Mouse (Mus musculus): ENCODE data around the gene Comp.

The Comp gene

GRCm38 (mm10) chr8:70397611-70398563 lies 24.5 kb downstream of the Comp start:
- DNase-seq (ENCODE audit: low spot score): no peak

DNA sequence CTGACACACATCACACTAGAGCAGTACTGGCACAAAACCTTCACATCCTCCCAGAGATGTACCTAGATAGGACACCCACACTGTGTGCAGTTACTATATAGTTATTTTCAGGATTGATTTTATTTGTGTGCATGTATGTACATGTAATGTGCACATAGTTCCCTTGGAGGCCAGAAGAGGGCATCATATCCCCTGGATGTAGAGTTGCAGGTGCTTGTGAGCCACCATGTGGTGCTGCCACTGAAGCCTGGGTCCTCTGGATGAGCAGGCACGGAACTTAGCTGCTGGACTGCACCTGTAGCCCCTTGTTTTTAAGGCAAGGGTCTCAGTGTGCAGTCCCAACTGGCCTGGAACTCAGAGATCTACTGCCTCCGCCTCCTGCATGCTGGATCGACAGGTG lies 30.9 kb downstream of the Comp start:
- no peak for DNase-seq (ENCODE audit: low spot score)

GRCm38 (mm10) chr8:70405189-70405588 lies 31.8 kb downstream of the Comp start:
- no peak for DNase-seq (ENCODE audit: low spot score)

DNA sequence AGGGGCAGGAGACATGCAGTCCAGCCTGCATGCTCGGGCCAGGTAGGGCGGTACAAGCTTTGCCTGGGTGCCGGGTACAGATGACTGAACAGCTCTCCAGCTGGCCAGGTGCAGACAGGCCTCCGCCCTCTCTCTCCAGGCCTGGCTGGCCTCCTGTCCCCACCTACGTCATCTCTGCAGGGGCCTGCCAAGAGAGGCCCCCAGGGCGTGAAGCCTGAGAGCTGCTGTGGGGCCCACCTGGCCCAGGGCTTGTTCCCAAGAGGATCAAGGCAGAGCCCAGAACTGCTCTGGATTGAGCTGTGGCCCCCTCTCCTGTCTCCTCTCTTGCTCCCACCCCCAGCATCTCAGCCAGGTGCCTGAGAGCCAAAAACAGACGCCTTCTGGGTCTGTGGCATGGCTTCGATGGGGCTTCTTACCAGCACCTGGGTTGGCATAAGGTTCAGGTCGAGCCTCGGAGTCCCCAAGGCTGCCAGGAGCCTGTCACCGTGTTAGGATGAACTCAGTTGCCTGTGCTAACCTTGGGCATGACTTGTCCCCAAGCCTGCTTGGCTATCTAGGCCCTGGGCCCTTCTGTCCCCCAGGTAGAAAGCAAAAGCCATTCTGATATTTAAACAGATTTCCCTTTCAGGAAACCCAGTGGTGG lies 33.2 kb downstream of the Comp start:
- DNase-seq (ENCODE audit: low spot score): no peak

- no peak for DNase-seq (ENCODE audit: low spot score)
Observed at GRCm38 (mm10) chr8:70408301-70408700, 34.9 kb downstream of the Comp start.

- DNase-seq (ENCODE audit: low spot score): no peak
Observed at GRCm38 (mm10) chr8:70409019-70409418, 35.7 kb downstream of the Comp start.

- peak; percentile 35 for DNase-seq (ENCODE audit: low spot score)
Observed at GRCm38 (mm10) chr8:70409455-70409871, 36.1 kb downstream of the Comp start.

DNA sequence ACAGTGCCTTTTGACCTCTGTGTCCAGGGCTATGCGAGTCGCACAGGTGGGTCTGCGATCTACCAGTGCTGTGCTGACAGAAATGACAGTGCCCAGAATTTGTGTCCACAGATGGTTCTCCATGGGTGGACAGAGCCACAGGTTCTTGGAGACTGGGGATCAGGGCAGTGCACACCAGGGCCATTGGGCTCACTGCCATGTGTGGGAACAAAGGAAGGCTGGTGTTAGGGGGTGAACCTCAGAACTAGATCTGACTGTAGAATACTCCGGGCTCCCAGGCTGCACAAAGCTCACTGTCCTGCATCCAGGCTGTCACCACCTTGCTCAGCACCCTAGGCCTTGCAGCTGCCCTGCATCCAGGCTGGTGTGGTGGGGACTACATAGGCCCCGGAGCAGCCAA lies 36.9 kb downstream of the Comp start:
- no peak for DNase-seq (ENCODE audit: low spot score)

DNA sequence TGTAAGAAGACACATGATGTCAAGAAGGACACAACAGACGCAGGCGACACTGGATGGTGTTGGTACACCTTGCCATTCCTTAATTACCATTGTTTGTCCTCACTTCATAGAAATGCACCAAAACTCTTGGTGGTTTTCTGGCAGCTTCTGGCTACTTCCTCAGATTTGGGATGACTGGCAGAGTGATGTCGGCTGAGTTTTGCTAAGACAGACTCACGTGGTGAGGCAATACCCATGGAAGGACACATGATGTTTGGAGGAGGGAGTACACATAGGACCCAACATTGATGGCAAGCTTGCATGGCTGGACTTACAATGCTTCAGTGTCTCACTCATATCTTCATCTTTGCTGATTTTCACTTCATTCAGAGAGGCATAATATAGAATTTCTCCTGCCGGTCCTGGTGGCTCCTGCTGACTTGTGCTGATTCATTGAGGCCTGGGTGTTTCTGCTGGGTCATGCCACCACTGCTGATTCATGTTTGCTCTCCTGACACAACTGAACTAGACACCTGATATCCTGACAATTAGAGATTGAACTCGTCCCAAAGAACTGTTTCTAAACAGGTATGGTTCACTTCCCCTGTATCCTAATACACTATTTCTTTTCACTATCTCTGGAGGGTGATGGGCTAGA lies 41.1 kb downstream of the Comp start:
- DNase-seq (ENCODE audit: low spot score): no peak

DNA sequence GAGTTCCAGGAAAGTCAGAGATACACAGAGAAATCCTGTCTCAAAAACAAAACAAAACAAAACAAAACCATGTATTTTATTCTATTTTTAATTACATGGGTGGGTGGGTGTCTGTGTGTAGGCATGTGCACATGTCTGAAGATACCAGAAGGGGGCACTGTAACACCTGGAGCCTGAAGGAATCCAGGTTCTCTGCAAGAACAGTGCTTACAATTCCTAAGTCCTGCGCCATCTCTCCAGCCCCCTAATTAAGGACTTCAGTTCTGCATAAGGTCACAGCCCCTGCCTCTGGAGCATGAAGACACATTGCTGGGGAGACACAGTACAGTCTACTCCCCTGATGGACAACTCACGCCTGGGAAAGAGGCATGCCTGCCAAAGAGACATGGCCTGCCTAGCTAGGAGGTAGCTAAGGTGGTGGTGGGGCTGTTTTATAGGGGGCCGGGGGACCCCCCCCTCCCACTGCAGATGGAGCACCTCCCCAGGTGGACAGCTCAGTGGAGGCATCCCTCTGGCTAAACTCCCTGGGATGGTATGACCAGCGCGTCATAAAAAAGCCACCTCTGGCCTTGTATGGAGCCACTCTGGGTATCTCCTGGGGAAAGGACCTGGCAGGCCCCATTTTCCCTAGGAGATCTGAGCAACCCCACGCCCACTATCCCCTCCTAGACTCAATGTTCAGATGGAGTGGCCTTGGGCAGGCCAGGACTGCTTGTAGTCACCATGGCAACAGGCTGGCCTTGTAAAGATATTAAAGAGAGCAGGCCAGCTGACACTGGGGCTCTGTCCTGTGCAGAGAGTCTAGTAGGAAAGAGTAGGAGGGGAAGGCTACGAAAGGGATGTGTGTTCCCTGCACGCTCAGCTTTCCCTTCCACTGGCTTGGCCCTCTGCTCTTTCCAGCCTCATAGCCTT lies 42.4 kb downstream of the Comp start:
- peak; percentile 89 for DNase-seq (ENCODE audit: low spot score)

DNA sequence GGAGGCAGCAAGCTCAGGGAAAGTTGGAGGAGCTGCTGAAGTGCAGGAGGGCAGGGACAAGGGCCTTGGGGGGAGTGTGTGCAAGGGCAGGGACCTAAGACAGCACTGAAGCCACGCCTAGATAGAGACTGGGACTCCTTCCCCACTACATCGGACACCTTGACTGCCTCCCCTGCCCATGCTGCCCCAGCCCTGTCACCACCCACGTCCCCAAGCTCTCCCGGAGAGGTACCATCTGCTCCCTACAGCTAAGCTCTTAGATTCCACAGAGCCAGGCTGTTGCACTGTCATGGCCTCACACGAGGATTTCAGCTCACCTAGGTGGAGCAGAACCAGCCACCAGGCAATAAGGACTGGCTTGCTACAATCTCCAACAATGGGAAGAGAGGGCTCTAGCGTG lies 43.6 kb downstream of the Comp start:
- no peak for DNase-seq (ENCODE audit: low spot score)

GRCm38 (mm10) chr8:70417914-70418313 lies 44.6 kb downstream of the Comp start:
- no peak for DNase-seq (ENCODE audit: low spot score)

DNA sequence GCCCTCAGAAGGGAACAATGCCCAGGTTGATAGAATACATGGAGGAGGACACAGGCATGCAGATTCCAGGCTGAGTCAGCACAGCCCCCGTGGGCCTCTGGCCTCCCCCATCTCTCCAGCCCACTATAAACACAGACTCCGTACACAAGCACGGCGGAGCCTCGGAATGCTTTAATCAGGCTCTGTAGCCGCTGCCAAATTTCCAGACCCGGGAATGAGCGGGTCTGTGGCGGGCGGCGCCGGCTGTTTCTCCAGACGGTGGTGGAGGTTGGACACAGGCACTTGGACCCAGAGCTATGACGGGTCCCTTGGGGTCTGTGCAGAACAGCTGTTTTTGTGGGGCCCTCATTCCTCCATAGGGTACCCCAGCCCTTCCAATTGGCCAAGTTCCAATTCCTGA lies 45.6 kb downstream of the Comp start:
- DNase-seq (ENCODE audit: low spot score): peak; percentile 75

GRCm38 (mm10) chr8:70419879-70420643 lies 46.7 kb downstream of the Comp start:
- DNase-seq (ENCODE audit: low spot score): no peak

DNA sequence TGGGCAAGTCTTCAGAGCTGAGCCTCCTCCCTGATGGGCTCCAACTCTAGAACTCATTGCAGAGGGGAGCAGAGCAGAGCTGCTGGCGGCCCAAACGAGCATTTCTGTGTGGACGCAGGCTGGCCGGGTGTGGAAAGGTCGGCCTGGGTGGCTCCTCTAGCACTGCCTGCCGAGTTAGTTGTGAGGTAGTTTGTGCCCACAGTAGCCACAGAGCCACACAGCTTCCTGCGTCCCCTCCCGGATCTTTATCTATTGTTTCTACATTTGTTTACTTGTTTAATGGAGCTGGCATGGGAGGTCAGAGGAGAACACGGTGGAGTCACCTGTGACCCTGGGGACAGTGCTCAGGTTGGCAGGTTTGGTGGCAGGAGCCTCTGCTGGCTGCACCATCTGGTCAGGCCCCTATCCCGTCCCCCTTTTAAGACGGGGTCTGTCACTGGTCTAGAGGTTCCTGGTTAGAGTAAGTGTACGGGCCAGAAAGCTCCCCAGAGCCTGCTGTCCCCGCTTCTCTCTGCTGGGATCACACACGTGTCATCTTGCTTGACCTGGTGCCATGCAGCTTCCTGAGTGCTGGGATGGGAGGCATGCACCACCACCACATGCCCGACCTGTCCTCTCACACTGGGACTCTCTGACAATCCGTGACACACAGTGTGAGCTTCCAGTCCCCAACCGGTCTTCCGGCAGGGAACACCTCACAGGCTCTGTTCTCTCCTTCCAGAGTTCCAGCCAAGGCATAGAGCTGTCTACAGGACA lies 48.2 kb downstream of the Comp start:
- no peak for DNase-seq (ENCODE audit: low spot score)

DNA sequence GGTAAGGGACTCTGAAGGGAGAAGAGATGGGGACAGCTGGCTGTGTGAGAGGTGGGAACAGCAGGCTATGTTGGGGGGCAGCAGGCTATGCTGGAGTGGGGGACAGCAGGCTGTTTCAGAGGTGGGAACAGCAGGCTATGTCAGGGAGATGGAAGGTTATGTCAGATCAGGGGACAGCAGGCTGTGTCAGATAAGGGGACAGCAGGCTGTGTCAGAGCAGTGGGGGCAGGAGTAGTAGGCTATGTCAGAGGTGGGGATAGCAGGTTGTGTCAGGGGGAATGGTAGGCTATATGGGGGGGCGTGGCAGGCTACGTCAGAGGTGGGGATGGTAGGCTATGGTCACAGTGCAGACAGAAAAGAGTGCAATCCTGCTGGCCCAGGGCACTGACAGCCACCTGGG lies 49.4 kb downstream of the Comp start:
- DNase-seq (ENCODE audit: low spot score): no peak

- DNase-seq (ENCODE audit: low spot score): no peak
Observed at GRCm38 (mm10) chr8:70426300-70426907, 53.0 kb downstream of the Comp start.

DNA sequence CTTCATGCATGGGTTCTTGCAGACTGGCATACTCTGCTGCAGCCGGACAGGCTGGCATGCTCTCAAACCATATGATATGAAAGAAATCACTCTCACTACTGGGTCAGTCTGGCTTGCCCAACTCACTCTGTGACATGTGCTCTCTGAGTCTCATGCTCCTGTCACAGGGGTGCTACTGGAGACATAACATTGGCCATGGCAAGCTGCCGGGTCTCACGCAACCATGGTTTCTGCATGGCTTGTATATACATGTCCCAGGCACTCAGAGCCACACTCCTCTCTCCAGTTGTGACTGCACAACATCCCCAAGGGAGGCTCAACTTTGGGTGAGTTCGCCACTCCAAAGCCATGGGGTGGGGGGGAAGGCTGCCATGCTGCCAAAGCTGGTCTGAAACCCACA lies 57.9 kb downstream of the Comp start:
- DNase-seq (ENCODE audit: low spot score): no peak

Data from ovary, adult 18-20 months (tissue).